In the genomic region with DNA sequence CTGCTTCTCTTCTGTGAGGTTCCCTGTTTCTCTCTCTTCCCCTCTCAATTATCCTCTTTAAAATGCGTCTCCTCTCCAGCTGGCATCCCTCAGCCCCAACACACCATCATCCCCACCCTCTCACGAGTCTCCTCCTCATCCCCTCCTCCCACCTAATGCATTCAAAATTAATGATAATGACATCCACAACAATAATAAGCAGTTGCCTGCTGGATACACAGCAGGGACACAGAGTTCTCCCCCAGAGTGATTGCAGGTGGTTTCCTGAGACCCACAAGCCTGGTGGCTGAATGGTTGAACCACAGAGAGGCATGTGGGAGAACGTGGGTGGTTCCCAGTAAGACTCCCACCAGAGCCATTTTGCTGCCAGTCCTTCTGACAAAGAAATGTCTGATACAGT, we compare ENCODE assay signal across 15 mouse cellular contexts.
DNase-seq lines count a peak whose midpoint lies in the region; ATAC-seq lines count a peak whose summit lies in the region.
"Had no signal": no experiment of that assay in that cellular context is flagged by ENCODE, and none has a peak within 500 bp of the region (broad histone marks: within the 10 kb centered on the region; RNA-seq: fewer than 3 reads in every experiment).

No protein-coding gene starts in this region.

- H3K4me3 ChIP-seq in embryonic facial prominence, embryonic 14.5 days (ENCODE audit: low read depth, low read length): no peak overlapping the region
- no peak overlapping the region for H3K4me3 ChIP-seq in hindbrain, embryonic 11.5 days (ENCODE audit: low read depth, low read length)
- H3K4me3 ChIP-seq: embryonic facial prominence, embryonic 13.5 days; heart, embryonic 12.5 days; myocyte had no signal

- intact Hi-C loops in heart, postnatal 25 days (cut with DNase I): no loop called here

- DNase-seq in layer of hippocampus, adult 11-12 months (ENCODE audit: low spot score): peak; percentile 46
- DNase-seq in layer of hippocampus, adult 9-10 months (ENCODE audit: low spot score): no peak
- no peak for DNase-seq in embryonic facial prominence, embryonic 14.5 days (ENCODE audit: low spot score)
- DNase-seq in hindbrain, embryonic 11.5 days (ENCODE audit: low spot score): peak; percentile 5
- peak; percentile 29 to 69 for DNase-seq in layer of hippocampus, postnatal 14 days (ENCODE audit: low spot score in 2 of 2)
- no peak for DNase-seq in adrenal gland, adult 8-10 months
- no peak for DNase-seq in cerebellum, adult 18-20 months
- no peak for DNase-seq in heart, postnatal 25 days (ENCODE audit: low spot score)
- DNase-seq: liver; right cerebral cortex, postnatal 25 days had no signal

- H3K4me1 ChIP-seq in embryonic facial prominence, embryonic 14.5 days (ENCODE audit: control insufficient read depth, insufficient read depth, low read length): peaks cover 12% of the 10 kb centered on the region; the same call in 1 of the 2 replicates
- no peaks in the 10 kb centered on the region for H3K4me1 ChIP-seq in hindbrain, embryonic 11.5 days (replicated peaks; ENCODE audit: control insufficient read depth, insufficient read depth, low read length)
- H3K4me1 ChIP-seq: heart, embryonic 12.5 days had no signal

- no peak overlapping the region for H3K4me2 ChIP-seq in embryonic facial prominence, embryonic 14.5 days (ENCODE audit: low read depth, low read length)
- no peak overlapping the region for H3K4me2 ChIP-seq in hindbrain, embryonic 11.5 days (replicated peaks; ENCODE audit: low read depth, low read length)
- H3K4me2 ChIP-seq: embryonic facial prominence, embryonic 13.5 days; heart, embryonic 12.5 days had no signal

- no peak overlapping the region for H3K27ac ChIP-seq in embryonic facial prominence, embryonic 14.5 days (replicated peaks; ENCODE audit: low read depth, low read length)
- H3K27ac ChIP-seq in hindbrain, embryonic 11.5 days (ENCODE audit: low read depth, low read length): no peak overlapping the region
- H3K27ac ChIP-seq: stomach, postnatal 0 days had no signal

- no peaks in the 10 kb centered on the region for H3K36me3 ChIP-seq in embryonic facial prominence, embryonic 14.5 days (ENCODE audit: control insufficient read depth, insufficient read depth, low read length)
- H3K36me3 ChIP-seq in hindbrain, embryonic 11.5 days (ENCODE audit: control insufficient read depth, insufficient read depth, low read length): no peaks in the 10 kb centered on the region
- H3K36me3 ChIP-seq: embryonic facial prominence, embryonic 13.5 days; heart, embryonic 12.5 days had no signal

- H3K27me3 ChIP-seq in embryonic facial prominence, embryonic 14.5 days (replicated peaks; ENCODE audit: control insufficient read depth, insufficient read depth, low read length): no peaks in the 10 kb centered on the region
- H3K27me3 ChIP-seq in hindbrain, embryonic 11.5 days (ENCODE audit: control insufficient read depth, insufficient read depth, low read length): no peaks in the 10 kb centered on the region
- H3K27me3 ChIP-seq: CH12.LX; embryonic facial prominence, embryonic 13.5 days; heart, embryonic 12.5 days had no signal

- no peak overlapping the region for H3K9ac ChIP-seq in embryonic facial prominence, embryonic 14.5 days (ENCODE audit: low read depth, low read length)
- H3K9ac ChIP-seq in hindbrain, embryonic 11.5 days (ENCODE audit: low read depth, low read length): no peak overlapping the region
- H3K9ac ChIP-seq: embryonic facial prominence, embryonic 13.5 days; heart, embryonic 12.5 days had no signal

- WGBS in embryonic facial prominence, embryonic 14.5 days: 32% methylated on average over 3 of the region's 3 CpGs
- 44% methylated on average over 3 of the region's 3 CpGs for WGBS in hindbrain, embryonic 11.5 days

- H3K9me3 ChIP-seq in embryonic facial prominence, embryonic 14.5 days (ENCODE audit: control insufficient read depth, low read length): no peaks in the 10 kb centered on the region
- no peaks in the 10 kb centered on the region for H3K9me3 ChIP-seq in hindbrain, embryonic 11.5 days (ENCODE audit: control insufficient read depth, low read length)
- H3K9me3 ChIP-seq: embryonic facial prominence, embryonic 13.5 days; heart, embryonic 12.5 days had no signal

- peak; percentile 27; the same call in 1 of the 2 replicates for ATAC-seq in embryonic facial prominence, embryonic 14.5 days (ENCODE audit: low read depth)
- peak; percentile 59 for ATAC-seq in hindbrain, embryonic 11.5 days (ENCODE audit: low FRiP score)

Comparison
In these comparisons a context has a peak if more than half of its experiments do, and no peak if none do; other contexts are left out.
1. DNase-seq: peak in layer of hippocampus, adult 11-12 months (single experiment), hindbrain, embryonic 11.5 days (single experiment) and layer of hippocampus, postnatal 14 days (2 of 2); none in layer of hippocampus, adult 9-10 months (single experiment), embryonic facial prominence, embryonic 14.5 days (single experiment), adrenal gland, adult 8-10 months (single experiment), cerebellum, adult 18-20 months (0 of 2) and heart, postnatal 25 days (single experiment).